Mouse (Mus musculus) kidney, embryonic 16.5 days (tissue): ENCODE data around the gene Usp40. TPM values are rescaled to one million over a fixed set of nuclear protein-coding genes. Genes with fewer than 3 reads are reported as not detected.
"Not testable (repeated sequence)": the region's sequence is repeated elsewhere in the genome, so short reads cannot be mapped to it uniquely, and the experiment has no call there.

Experiments used
- ATAC-seq: fragments of 200-750 bp; cut with Nextera tagmentation; 2 replicates; pipeline ENCODE4 v1.8.0; 2017; ENCODE audit warnings: moderate TSS enrichment; ENCODE audit not compliant: low FRiP score, low TSS enrichment
- H3K27ac ChIP-seq: fragments of 300-500 bp; sonication (generic); 2 replicates; pipeline ENCODE4 v1.5.1; 2014; ENCODE audit warnings: low read length
- H3K27me3 ChIP-seq: fragments of 300-500 bp; sonication (generic); 2 replicates; pipeline ENCODE4 v1.6.1; 2014; ENCODE audit warnings: low read length, control low read depth, mixed read lengths; ENCODE audit not compliant: insufficient read depth
- H3K36me3 ChIP-seq: fragments of 300-500 bp; sonication (generic); 2 replicates; pipeline ENCODE4 v1.6.1; 2014; ENCODE audit warnings: low read length, control low read depth, mixed read lengths; ENCODE audit not compliant: insufficient read depth
- H3K4me1 ChIP-seq: fragments of 300-500 bp; sonication (generic); 2 replicates; pipeline ENCODE4 v1.6.1; 2014; ENCODE audit warnings: low read length, control low read depth, mixed read lengths; ENCODE audit not compliant: insufficient read depth
- H3K4me2 ChIP-seq: fragments of 300-500 bp; sonication (generic); replicated peaks from 2 replicates; pipeline ENCODE4 v1.6.1; 2014; ENCODE audit warnings: low read depth, low read length
- H3K4me3 ChIP-seq: fragments of 300-500 bp; sonication (generic); 2 replicates; pipeline ENCODE4 v1.5.1; 2014; ENCODE audit warnings: mild to moderate bottlenecking, low read length
- H3K9ac ChIP-seq: fragments of 300-500 bp; sonication (generic); replicated peaks from 2 replicates; pipeline ENCODE4 v1.6.1; 2014; ENCODE audit warnings: low read length
- H3K9me3 ChIP-seq: fragments of 300-500 bp; sonication (generic); 2 replicates; pipeline ENCODE4 v1.6.1; 2016; ENCODE audit warnings: low read length, control low read depth
- WGBS: fragments of 180-500 bp; shearing (Covaris S2); extraction: QIAGEN DNeasy Blood & Tissue Kit; methylation state at CpG from one replicate; pipeline ENCODE4 v1.1.7; 2014; 5-methylcytosine and 5-hydroxymethylcytosine counted together
- polyA plus RNA-seq: library from polyadenylated mRNA; unstranded; fragments of >200 nt; fragmentation: Nextera tagmentation; extraction: Ambion mirVana; gene quantifications from 2 replicates; pipeline ENCODE4 v1.2.1, GENCODE M21; 2015

Usp40 gene
- polyA plus RNA-seq = 38.3 and 42.3 TPM in 2 replicates

GRCm38 (mm10) chr1:88008211-88008697 lies at the start of gene Usp40:
Gene Usp40 (minus strand): TSS chr1:88008551.
- Histone ChIP-seq H3K9ac (peak within 1 kb of the TSS; percentile 89), H3K27me3 (no peaks in the 10 kb centered on the region), H3K36me3 (peaks cover 4% of the 10 kb centered on the region; the same call in 1 of the 2 replicates), H3K9me3 (no peaks in the 10 kb centered on the region), H3K4me3 (peak within 1 kb of the TSS; percentile 79), H3K4me1 (peaks cover 16% of the 10 kb centered on the region), H3K4me2 (peak within 1 kb of the TSS; percentile 78), H3K27ac (peak within 1 kb of the TSS; percentile 89)
- ATAC-seq = peak; percentile 97
- WGBS = under 1% methylated on average over 44 of the region's 45 CpGs

GRCm38 (mm10) chr1:88055088-88055487 lies 46.7 kb upstream of the Usp40 start, which contains the start of gene Ugt1a10:
Gene Ugt1a10 (plus strand): TSS chr1:88055388.
- Histone ChIP-seq H3K36me3 (no peaks in the 10 kb centered on the region), H3K4me1 (no peaks in the 10 kb centered on the region), H3K4me2 (no peak within 1 kb of the TSS), H3K27ac (peak within 1 kb of the TSS; percentile 65; the same call in 1 of the 2 replicates), H3K4me3 (no peak within 1 kb of the TSS), H3K27me3 (no peaks in the 10 kb centered on the region), H3K9me3 (no peaks in the 10 kb centered on the region), H3K9ac (no peak within 1 kb of the TSS)
- 77% methylated on average over 1 of the region's 1 CpGs for WGBS
- ATAC-seq = no peak

DNA sequence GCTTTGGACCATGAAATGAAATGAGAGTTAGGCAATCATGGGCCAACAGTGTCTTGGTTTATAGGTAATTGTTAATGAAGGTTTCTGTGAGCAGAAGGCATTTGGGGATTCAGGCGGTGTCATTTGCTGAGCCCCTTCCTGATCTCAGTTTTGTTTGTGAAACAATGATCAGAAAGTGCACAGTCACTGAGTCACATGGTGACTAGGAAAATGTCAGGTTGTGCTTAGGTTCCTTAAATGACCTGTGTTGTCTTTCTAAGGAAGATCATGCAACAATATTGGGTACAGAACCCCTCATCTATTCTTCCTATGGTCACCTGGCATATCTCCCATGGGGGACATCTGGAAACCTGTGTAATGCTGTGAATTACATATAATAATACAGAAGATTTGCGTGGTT lies 39.1 kb upstream of the Usp40 start:
- not testable (repeated sequence) for H3K4me2 ChIP-seq, H3K4me1 ChIP-seq, H3K4me3 ChIP-seq, H3K9me3 ChIP-seq, H3K27me3 ChIP-seq, H3K27ac ChIP-seq, ATAC-seq, H3K36me3 ChIP-seq, H3K9ac ChIP-seq
- 84% methylated on average over 2 of the region's 2 CpGs for WGBS

GRCm38 (mm10) chr1:88044832-88045437 lies 36.6 kb upstream of the Usp40 start:
- ATAC-seq, H3K27ac ChIP-seq, H3K4me2 ChIP-seq, H3K9me3 ChIP-seq, H3K27me3 ChIP-seq, H3K4me3 ChIP-seq, H3K4me1 ChIP-seq, H3K36me3 ChIP-seq, H3K9ac ChIP-seq: not testable (repeated sequence)
- 51% methylated on average over 3 of the region's 5 CpGs for WGBS

DNA sequence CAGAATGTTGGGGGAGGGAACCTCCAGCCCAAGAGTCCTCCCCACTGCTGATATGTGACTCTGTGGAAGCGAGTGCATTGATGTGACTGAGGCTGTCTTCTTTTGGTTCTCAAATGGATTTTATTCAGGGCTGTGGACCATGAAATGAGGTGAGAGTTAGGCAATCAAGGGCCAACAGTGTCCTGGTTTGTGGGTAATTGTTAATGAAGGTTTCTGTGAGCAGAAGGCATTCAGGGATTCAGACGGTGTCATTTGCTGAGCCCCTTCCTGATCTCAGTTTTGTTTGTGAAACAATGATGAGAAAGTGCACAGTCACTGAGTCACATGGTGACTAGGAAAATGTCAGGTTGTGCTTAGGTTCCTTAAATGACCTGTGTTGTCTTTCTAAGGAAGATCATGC lies 34.7 kb upstream of the Usp40 start:
- ATAC-seq = peak; percentile 58; the same call in 1 of the 2 replicates
- H3K9ac ChIP-seq, H3K27ac ChIP-seq, H3K36me3 ChIP-seq, H3K27me3 ChIP-seq, H3K4me3 ChIP-seq, H3K4me2 ChIP-seq, H3K9me3 ChIP-seq, H3K4me1 ChIP-seq: not testable (repeated sequence)
- WGBS = 44% methylated on average over 1 of the region's 2 CpGs

DNA sequence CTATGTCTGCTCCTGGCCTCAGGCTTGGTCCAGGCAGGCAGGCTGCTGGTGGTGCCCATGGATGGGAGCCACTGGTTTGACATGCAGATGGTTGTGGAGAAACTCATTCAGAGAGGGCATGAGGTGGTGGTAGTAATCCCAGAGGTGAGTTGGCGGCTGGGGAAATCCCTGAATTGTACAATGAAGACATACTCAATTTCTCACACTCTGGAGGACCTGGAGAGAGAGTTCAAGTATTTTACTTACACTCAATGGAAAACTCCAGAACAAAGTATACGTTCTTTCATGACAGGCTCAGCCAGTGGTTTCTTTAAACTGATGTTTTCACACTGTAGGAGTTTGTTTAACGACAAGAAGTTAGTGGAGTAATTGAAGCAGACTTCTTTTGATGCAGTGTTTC lies 16.9 kb upstream of the Usp40 start:
- H3K4me2 ChIP-seq, H3K27me3 ChIP-seq, H3K4me1 ChIP-seq, H3K36me3 ChIP-seq, H3K27ac ChIP-seq, H3K9me3 ChIP-seq, ATAC-seq, H3K4me3 ChIP-seq, H3K9ac ChIP-seq: not testable (repeated sequence)
- 67% methylated on average over 3 of the region's 3 CpGs for WGBS

- Histone ChIP-seq H3K4me3 (no peak overlapping the region), H3K9ac (no peak overlapping the region), H3K27ac (no peak overlapping the region), H3K9me3 (0 out of 2 replicates have a peak, but pooled peaks cover 7% of the 10 kb centered on the region), H3K36me3 (no peaks in the 10 kb centered on the region), H3K4me2 (no peak overlapping the region), H3K4me1 (no peaks in the 10 kb centered on the region), H3K27me3 (no peaks in the 10 kb centered on the region)
- WGBS = 93% methylated on average over 6 of the region's 6 CpGs
- no peak for ATAC-seq
These were observed 7.0 kb upstream of the Usp40 start for GRCm38 (mm10) chr1:88015371-88015770.

DNA sequence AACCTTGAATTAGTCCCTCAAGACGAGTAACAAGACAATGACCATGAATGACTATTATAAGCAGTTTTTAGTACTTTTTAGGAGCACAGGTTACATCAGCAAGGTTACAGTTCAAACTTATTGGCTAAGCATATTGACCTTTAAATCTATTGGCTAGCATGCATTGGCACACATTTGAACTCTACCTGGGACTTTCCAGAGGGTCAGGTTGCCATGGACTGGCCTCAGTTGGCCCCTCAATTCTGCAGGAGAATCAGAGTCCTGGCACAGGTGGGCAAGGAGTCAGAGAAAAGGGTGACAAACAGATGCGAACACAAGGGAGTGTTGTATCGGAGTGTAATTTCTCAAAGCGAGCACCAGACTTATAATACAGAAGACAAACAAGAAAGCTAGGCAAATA lies 6.3 kb upstream of the Usp40 start:
- Histone ChIP-seq H3K9ac (no peak overlapping the region), H3K4me2 (no peak overlapping the region), H3K9me3 (0 out of 2 replicates have a peak, but pooled peaks cover 7% of the 10 kb centered on the region), H3K27me3 (no peaks in the 10 kb centered on the region), H3K36me3 (no peaks in the 10 kb centered on the region), H3K27ac (no peak overlapping the region), H3K4me1 (no peaks in the 10 kb centered on the region), H3K4me3 (no peak overlapping the region)
- WGBS = 94% methylated on average over 4 of the region's 4 CpGs
- ATAC-seq = no peak

GRCm38 (mm10) chr1:88014194-88014593 lies 5.8 kb upstream of the Usp40 start:
- H3K4me1 ChIP-seq = no peaks in the 10 kb centered on the region
- 0 out of 2 replicates have a peak, but pooled peaks cover 7% of the 10 kb centered on the region for H3K9me3 ChIP-seq
- H3K27ac ChIP-seq = no peak overlapping the region
- H3K27me3 ChIP-seq = no peaks in the 10 kb centered on the region
- H3K4me3 ChIP-seq = no peak overlapping the region
- no peak overlapping the region for H3K4me2 ChIP-seq
- no peaks in the 10 kb centered on the region for H3K36me3 ChIP-seq
- WGBS = 91% methylated on average over 4 of the region's 4 CpGs
- ATAC-seq = no peak
- H3K9ac ChIP-seq = no peak overlapping the region

GRCm38 (mm10) chr1:88013726-88014125 lies 5.4 kb upstream of the Usp40 start:
- no peak overlapping the region for H3K4me3 ChIP-seq
- H3K27ac ChIP-seq = no peak overlapping the region
- WGBS = 72% methylated on average over 3 of the region's 3 CpGs
- no peak for ATAC-seq
- no peaks in the 10 kb centered on the region for H3K27me3 ChIP-seq
- no peak overlapping the region for H3K4me2 ChIP-seq
- H3K4me1 ChIP-seq = 0 out of 2 replicates have a peak, but pooled peaks cover 2% of the 10 kb centered on the region
- H3K9me3 ChIP-seq = 0 out of 2 replicates have a peak, but pooled peaks cover 7% of the 10 kb centered on the region
- H3K36me3 ChIP-seq = no peaks in the 10 kb centered on the region
- H3K9ac ChIP-seq = no peak overlapping the region
